Mouse (Mus musculus) MEL-GATA-1-ER (cell line): ENCODE measurements around the gene Agk.

Experiments
- DNase-seq: peaks from one replicate; pipeline ENCODE4 v3.0.0-alpha.2; 2012; ENCODE audit warnings: low read depth; ENCODE audit errors: extremely low read depth

Gene Agk

DNA sequence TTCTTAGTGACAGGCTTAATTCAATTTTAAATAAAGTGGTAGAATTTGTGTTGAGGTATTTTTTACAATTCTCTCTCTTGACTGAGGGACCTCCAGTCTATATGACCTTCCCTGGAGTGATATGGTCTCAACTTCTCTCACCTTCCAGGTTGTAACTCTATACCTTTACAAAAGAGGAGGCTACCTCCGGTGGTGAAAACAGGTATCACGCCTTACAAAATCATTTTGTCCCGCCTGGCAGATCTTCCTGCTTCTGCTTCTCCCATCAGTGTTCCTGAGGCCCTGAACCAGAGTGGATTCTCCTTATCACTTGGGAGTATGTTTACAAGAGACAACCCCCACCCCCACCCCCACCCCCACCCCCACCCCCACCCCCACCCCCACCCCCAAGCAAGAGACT is 116.8 kb downstream of the Agk start:
- DNase-seq, result no peak

DNA sequence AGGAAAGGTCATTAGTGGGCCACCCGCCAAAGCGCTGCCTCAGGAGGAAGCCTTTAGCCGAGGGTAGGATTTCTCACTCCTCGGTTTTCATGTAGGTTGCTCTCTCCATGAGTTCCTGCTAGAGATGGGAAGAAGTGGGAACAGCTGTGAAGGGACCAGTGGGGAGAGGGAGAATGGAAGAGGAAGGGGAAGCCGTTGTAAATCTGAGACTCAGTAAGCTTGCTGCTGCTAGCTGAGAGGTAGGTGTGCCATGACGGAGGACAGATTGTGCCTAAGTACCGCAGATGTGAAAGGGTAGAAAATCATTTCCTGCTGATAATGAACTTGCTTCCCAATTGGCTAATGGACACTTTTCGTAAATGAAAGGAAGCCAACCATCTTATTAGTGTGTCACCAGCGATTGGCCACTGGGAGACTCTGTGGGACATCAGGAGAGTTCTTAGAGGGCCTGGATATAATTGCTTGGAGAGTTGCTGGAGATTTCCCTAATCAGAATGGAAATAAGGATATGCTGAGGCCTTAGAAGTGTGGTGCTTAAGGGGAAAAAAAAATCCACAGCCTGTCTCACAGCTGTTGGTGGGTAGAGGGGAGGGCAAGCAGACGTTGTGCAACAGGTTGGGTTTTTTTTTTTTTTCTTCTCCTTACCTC is 118.4 kb downstream of the Agk start:
- no peak for DNase-seq
